Mouse (Mus musculus) heart, postnatal 0 days (tissue): ENCODE measurements around the gene Osbp2. TPM values are rescaled to one million over a fixed set of nuclear protein-coding genes. Genes with fewer than 3 reads are reported as not detected.
A peak's percentile ranks its signal among the peaks of the same experiment; 100 is the strongest.

Source experiments
- ATAC-seq: fragments of 200-750 bp; cut with Nextera tagmentation; 2 replicates; pipeline ENCODE4 v1.8.0; 2017; ENCODE audit warnings: low read depth, moderate number of reproducible peaks, moderate library complexity; ENCODE audit not compliant: insufficient read depth
- DNase-seq: peaks from one replicate; pipeline ENCODE4 v3.0.0-alpha.2; 2016; ENCODE audit warnings: low spot score
- H3K27ac ChIP-seq: fragments of 300-500 bp; sonication (generic); 2 replicates; pipeline ENCODE4 v1.5.1; 2014; ENCODE audit warnings: low read depth, mild to moderate bottlenecking
- H3K27me3 ChIP-seq: fragments of 300-500 bp; sonication (generic); 2 replicates; pipeline ENCODE4 v1.6.1; 2014; ENCODE audit warnings: low read length, mixed read lengths; ENCODE audit not compliant: control insufficient read depth, insufficient read depth
- H3K36me3 ChIP-seq: fragments of 300-500 bp; sonication (generic); replicated peaks from 2 replicates; pipeline ENCODE4 v1.6.1; 2014; ENCODE audit warnings: low read length, mixed read lengths; ENCODE audit not compliant: control insufficient read depth, insufficient read depth
- H3K4me1 ChIP-seq: fragments of 300-500 bp; sonication (generic); 2 replicates; pipeline ENCODE4 v1.6.1; 2014; ENCODE audit warnings: antibody characterized with exemption; ENCODE audit not compliant: control insufficient read depth, insufficient read depth
- H3K4me2 ChIP-seq: fragments of 300-500 bp; sonication (generic); 2 replicates; pipeline ENCODE4 v1.6.1; 2014; ENCODE audit warnings: low read depth, mild to moderate bottlenecking, low read length, moderate library complexity
- H3K4me3 ChIP-seq: fragments of 300-500 bp; sonication (generic); 2 replicates; pipeline ENCODE4 v1.5.1; 2014; ENCODE audit warnings: low read depth, low read length
- H3K9ac ChIP-seq: fragments of 300-500 bp; sonication (generic); replicated peaks from 2 replicates; pipeline ENCODE4 v1.6.1; 2014; ENCODE audit warnings: low read depth, low read length, mixed read lengths
- H3K9me3 ChIP-seq: fragments of 300-500 bp; sonication (generic); replicated peaks from 2 replicates; pipeline ENCODE4 v1.6.1; 2016; ENCODE audit warnings: low read length; ENCODE audit not compliant: control insufficient read depth
- CTCF ChIP-seq: IDR thresholded peaks from 2 replicates; pipeline ENCODE4 v1.5.1; 2016; ENCODE audit warnings: antibody characterized with exemption, control low read depth, low read depth
- EP300 ChIP-seq: IDR thresholded peaks from 2 replicates; pipeline ENCODE4 v1.6.1; 2016; ENCODE audit warnings: antibody characterized with exemption, low read depth
- WGBS: fragments of 180-500 bp; shearing (Covaris S2); extraction: QIAGEN DNeasy Blood & Tissue Kit; methylation state at CpG from one replicate; pipeline ENCODE4 v1.1.7; 2014; 5-methylcytosine and 5-hydroxymethylcytosine counted together
- polyA plus RNA-seq: library from polyadenylated mRNA; unstranded; fragments of >200 nt; fragmentation: Nextera tagmentation; extraction: Ambion mirVana; gene quantifications from 2 replicates; pipeline ENCODE4 v1.2.1, GENCODE M21; 2015
- total RNA-seq: library from RNA; depleted of rRNA; stranded (reverse); fragments of >200 nt; gene quantifications from 2 replicates; pipeline ENCODE4 v1.2.3, GENCODE M21; 2014; ENCODE audit warnings: low replicate concordance

Osbp2 gene
- total and polyA plus RNA-seq, 2 experiments from 2014 or later, result 2.9 to 8.9 TPM

- Histone ChIP-seq H3K9me3 (no peaks in the 10 kb centered on the region), H3K4me3 (no peak overlapping the region), H3K4me2 (no peak overlapping the region), H3K27me3 (no peaks in the 10 kb centered on the region), H3K4me1 (no peaks in the 10 kb centered on the region), H3K36me3 (no peaks in the 10 kb centered on the region), H3K9ac (no peak overlapping the region), H3K27ac (no peak overlapping the region)
- WGBS, result 35% methylated on average over 21 of the region's 21 CpGs
- ATAC-seq, result no peak; the same call in 1 of the 2 replicates
- no peak for DNase-seq
- TF ChIP-seq CTCF, result no peak
- TF ChIP-seq EP300, result no peak
These were observed 29.9 kb downstream of the Osbp2 start for GRCm38 (mm10) chr11:3833544-3834420.

GRCm38 (mm10) chr11:3832193-3832901 lies 31.4 kb downstream of the Osbp2 start:
- ATAC-seq (no peak), DNase-seq (peak; percentile 39)
- H3K36me3 ChIP-seq, result no peaks in the 10 kb centered on the region
- H3K4me3 ChIP-seq, result no peak overlapping the region
- TF ChIP-seq CTCF (peak; percentile 54), EP300 (no peak)
- H3K4me1 ChIP-seq, result no peaks in the 10 kb centered on the region
- no peak overlapping the region for H3K27ac ChIP-seq
- H3K4me2 ChIP-seq, result no peak overlapping the region
- no peaks in the 10 kb centered on the region for H3K27me3 ChIP-seq
- H3K9ac ChIP-seq, result no peak overlapping the region
- no peaks in the 10 kb centered on the region for H3K9me3 ChIP-seq
- WGBS, result 38% methylated on average over 6 of the region's 6 CpGs

DNA sequence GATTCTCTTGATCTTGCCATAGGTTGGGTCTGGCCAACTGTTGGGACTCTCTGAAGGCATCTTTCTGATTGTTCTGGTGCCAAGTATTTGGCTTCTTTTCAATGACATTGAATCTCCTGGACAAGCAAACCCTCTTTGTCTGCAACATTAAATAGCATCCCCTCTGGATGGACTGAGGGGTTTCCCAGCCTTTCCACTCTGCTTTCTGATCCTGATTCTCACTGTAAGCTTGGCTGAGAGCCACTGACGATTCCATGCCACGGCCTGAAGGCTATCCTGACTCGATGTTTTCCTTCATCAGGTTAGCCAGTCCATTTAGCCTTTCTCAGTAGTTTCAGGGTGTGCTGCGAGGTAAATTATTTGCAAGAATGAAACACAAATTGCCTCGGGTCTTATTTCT lies 34.0 kb downstream of the Osbp2 start:
- DNase-seq (no peak), ATAC-seq (no peak)
- no peak overlapping the region for H3K4me3 ChIP-seq
- H3K4me2 ChIP-seq, result no peak overlapping the region
- TF ChIP-seq CTCF, result no peak
- H3K9me3 ChIP-seq, result no peaks in the 10 kb centered on the region
- H3K27ac ChIP-seq, result no peak overlapping the region
- H3K9ac ChIP-seq, result no peak overlapping the region
- H3K27me3 ChIP-seq, result no peaks in the 10 kb centered on the region
- 80% methylated on average over 5 of the region's 5 CpGs for WGBS
- H3K36me3 ChIP-seq, result no peaks in the 10 kb centered on the region
- H3K4me1 ChIP-seq, result no peaks in the 10 kb centered on the region

DNA sequence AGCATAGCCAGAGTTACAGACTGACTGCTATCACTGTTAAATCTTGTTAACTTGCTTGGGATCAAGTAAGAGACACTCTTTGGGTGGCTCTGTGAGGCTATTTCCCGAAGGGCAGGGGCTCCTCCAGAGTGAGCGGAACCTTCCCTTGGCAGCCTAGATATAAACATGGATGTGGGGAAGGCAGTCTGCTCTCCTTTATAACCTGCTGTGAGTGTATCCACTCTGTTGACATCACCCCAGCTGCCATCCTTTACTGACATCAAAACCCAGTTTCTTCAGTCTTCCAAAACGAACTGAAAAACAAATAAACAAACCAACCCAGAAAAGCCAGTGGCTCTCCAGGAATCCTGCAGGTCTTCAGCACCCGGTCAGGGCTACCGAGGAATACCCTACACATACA lies 39.6 kb downstream of the Osbp2 start:
- 56% methylated on average over 5 of the region's 5 CpGs for WGBS

DNA sequence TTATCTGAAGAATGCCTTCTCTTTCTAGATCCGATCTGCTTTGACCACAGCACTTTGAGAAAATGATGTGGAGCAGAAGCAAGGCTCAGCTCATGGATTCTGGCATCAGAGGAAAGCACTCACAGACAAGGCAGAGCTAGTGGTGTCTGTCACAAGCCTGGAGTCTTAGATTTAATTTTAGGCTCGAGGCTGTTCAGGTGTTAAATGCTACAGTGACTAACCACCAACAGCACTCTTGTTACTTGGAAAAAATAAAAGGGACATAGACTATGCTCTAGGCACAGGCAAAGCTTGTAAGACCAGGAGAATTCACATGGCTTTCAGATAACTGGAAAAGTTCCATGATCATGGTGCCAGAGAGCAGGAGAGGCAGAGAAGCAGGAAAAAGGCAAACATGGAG lies 40.3 kb downstream of the Osbp2 start:
- Histone ChIP-seq H3K4me2 (no peak overlapping the region), H3K27ac (no peak overlapping the region), H3K9ac (no peak overlapping the region), H3K4me1 (no peaks in the 10 kb centered on the region), H3K4me3 (no peak overlapping the region), H3K27me3 (no peaks in the 10 kb centered on the region), H3K9me3 (no peaks in the 10 kb centered on the region), H3K36me3 (no peaks in the 10 kb centered on the region)
- ATAC-seq (no peak), DNase-seq (no peak)
- 38% methylated on average over 2 of the region's 2 CpGs for WGBS
- TF ChIP-seq EP300 (no peak), CTCF (no peak)

More for the DNA sequence above, 39.6 kb downstream of the Osbp2 start:
- H3K4me2 ChIP-seq, result no peak overlapping the region
- DNase-seq (no peak), ATAC-seq (no peak)
- H3K9me3 ChIP-seq, result no peaks in the 10 kb centered on the region
- H3K9ac ChIP-seq, result no peak overlapping the region
- no peaks in the 10 kb centered on the region for H3K27me3 ChIP-seq
- H3K27ac ChIP-seq, result no peak overlapping the region
- TF ChIP-seq EP300 (no peak), CTCF (no peak)
- no peaks in the 10 kb centered on the region for H3K36me3 ChIP-seq
- H3K4me1 ChIP-seq, result no peaks in the 10 kb centered on the region
- no peak overlapping the region for H3K4me3 ChIP-seq
